Mouse (Mus musculus): ENCODE measurements around the gene Gm47791. TPM values are rescaled to one million over a fixed set of nuclear protein-coding genes. Genes with fewer than 3 reads are reported as not detected.

The Gm47791 gene
- polyA plus RNA-seq, 1 experiment from 2014 or later: not detected

DNA sequence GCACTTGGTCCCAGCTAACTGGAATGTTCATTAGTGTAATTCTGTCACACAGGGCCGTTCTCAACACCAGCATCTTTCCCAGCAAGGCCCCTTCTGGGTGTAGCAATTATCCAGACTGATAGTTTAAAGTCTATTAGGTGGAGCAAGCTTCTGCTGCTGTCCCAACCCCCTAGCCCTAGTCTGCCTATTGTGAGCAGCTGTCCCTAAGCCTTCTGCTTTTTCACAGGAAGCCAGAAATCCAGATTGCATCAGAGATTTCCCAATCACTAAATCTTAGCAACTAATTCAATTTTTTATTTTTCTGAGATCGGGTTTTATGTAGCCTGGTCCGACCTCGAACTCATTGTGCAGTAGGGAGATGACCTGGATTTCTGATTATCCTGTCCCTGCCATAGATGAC is 27.9 kb upstream of the Gm47791 start:
- no peak overlapping the region for H3K9ac ChIP-seq
- H3K27me3 ChIP-seq (replicated peaks): no peaks in the 10 kb centered on the region
- 78% methylated on average over 4 of the region's 4 CpGs for WGBS
- 0 out of 2 replicates have a peak, but pooled peaks cover 4% of the 10 kb centered on the region for H3K4me1 ChIP-seq
- H3K27ac ChIP-seq: no peak overlapping the region
- no peak overlapping the region for H3K4me2 ChIP-seq (replicated peaks)
- no peaks in the 10 kb centered on the region for H3K36me3 ChIP-seq
- no peaks in the 10 kb centered on the region for H3K9me3 ChIP-seq
- H3K4me3 ChIP-seq: no peak overlapping the region
- no peak for ATAC-seq (ENCODE audit: low FRiP score, low read depth)

DNA sequence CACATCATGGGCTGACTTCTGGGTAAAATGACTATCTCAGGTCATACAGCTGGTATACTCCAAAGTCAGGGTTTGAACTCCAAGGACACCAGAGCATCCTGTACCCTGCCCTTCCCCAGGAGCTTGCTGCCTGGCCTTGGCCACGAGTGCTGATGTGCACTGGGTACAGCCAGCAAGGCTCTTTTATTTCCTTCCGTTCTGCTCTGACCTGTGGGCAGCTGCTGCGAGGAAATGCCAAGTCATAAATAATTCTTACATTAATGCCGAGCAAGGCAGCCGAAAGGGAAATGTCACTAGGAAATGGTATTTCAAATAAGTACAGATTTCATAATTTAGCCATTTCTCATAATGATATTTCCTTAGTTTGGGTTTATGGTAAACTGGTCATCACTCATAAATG is 27.3 kb upstream of the Gm47791 start:
- no peak for ATAC-seq (ENCODE audit: low FRiP score, low read depth)

DNA sequence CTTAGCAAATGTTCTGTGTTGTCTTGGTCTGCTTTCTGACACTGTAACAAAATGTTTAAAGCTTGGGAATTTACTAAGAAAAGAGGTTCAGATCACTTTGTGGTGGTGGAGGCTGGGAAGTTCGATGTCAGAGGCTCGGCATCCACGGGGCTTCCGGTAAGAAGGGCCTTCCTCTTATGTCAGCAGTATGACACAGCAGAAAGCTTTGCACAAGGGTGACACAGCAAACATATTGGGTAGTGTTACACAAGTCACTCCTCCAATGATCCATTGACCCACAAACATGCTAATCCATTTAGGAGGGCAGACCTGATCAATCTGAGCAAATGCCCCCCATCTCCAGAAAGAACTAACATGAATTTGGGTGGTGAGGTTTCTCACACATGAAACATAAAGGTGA is 26.0 kb upstream of the Gm47791 start:
- no peaks in the 10 kb centered on the region for H3K36me3 ChIP-seq
- no peak overlapping the region for H3K4me3 ChIP-seq
- WGBS: 93% methylated on average over 4 of the region's 4 CpGs
- H3K4me1 ChIP-seq: 0 out of 2 replicates have a peak, but pooled peaks cover 4% of the 10 kb centered on the region
- H3K9ac ChIP-seq: no peak overlapping the region
- H3K4me2 ChIP-seq (replicated peaks): no peak overlapping the region
- no peaks in the 10 kb centered on the region for H3K9me3 ChIP-seq
- no peak overlapping the region for H3K27ac ChIP-seq
- no peaks in the 10 kb centered on the region for H3K27me3 ChIP-seq (replicated peaks)
- no peak for ATAC-seq (ENCODE audit: low FRiP score, low read depth)

More for the DNA sequence above, 27.3 kb upstream of the Gm47791 start:
- Histone ChIP-seq H3K9ac (no peak overlapping the region), H3K9me3 (no peaks in the 10 kb centered on the region), H3K27me3 (replicated peaks) (no peaks in the 10 kb centered on the region), H3K4me1 (0 out of 2 replicates have a peak, but pooled peaks cover 4% of the 10 kb centered on the region), H3K36me3 (no peaks in the 10 kb centered on the region), H3K4me2 (replicated peaks) (no peak overlapping the region), H3K4me3 (no peak overlapping the region), H3K27ac (no peak overlapping the region)
- 49% methylated on average over 5 of the region's 5 CpGs for WGBS

DNA sequence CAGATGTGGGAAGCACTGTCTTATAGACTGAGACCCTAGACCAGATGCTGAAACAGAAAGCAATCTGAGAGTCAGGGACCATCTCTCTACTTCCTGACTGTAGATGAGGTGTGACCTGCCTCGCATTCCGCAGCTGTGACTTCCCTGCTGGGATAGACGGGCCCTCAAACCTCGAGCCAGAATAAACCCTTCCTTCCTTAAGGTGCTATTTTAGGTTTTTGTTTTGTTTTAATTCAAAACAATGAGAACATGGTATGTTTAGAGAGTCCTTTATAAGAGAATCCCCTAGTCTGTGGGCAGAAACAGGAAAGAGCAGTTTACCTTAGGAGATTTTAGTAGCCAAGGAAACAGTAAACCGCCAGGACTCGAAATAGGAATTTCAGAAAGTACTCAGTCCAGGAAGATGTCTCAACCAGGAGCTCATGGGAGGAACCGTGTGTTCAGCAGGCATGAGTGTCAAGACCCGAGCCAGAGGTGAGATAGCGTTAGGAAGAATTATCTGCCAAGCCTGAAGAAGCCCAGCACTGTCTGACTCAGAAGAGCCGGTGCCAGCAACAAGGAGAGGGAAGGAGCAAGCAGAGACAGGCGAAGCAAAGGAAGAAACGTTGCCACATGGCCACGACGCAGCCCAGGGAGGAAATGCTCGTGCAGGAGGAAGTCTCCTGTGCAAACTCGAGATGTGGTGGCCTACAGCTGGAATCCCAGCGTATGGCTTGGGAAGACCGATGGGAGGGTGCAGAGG is 24.8 kb upstream of the Gm47791 start:
- 0 out of 2 replicates have a peak, but pooled peaks cover 4% of the 10 kb centered on the region for H3K4me1 ChIP-seq
- H3K27ac ChIP-seq: no peak overlapping the region
- 80% methylated on average over 18 of the region's 18 CpGs for WGBS
- no peaks in the 10 kb centered on the region for H3K36me3 ChIP-seq
- no peak overlapping the region for H3K4me3 ChIP-seq
- no peak overlapping the region for H3K4me2 ChIP-seq (replicated peaks)
- no peak for ATAC-seq (ENCODE audit: low FRiP score, low read depth)
- H3K27me3 ChIP-seq (replicated peaks): no peaks in the 10 kb centered on the region
- no peak overlapping the region for H3K9ac ChIP-seq
- no peaks in the 10 kb centered on the region for H3K9me3 ChIP-seq

DNA sequence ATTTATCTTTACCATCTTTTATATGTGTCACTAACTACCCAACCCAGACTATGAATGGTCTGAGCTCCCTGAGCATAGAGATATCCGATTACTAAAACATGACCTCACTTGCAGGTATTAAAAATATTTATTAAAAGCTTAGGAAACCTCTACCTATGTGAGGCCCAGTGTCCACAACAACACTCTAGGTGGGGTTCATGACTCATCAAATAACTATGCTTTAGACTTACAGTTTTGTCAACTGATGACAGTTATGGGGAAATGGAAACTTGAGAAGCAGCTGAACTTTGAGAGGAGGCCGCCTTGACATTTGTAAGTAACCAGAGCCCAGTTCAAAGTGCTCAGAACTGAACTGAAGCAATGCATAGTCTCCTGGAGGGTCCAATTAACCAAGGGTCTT is 24.2 kb upstream of the Gm47791 start:
- no peak overlapping the region for H3K9ac ChIP-seq
- no peaks in the 10 kb centered on the region for H3K9me3 ChIP-seq
- 0 out of 2 replicates have a peak, but pooled peaks cover 4% of the 10 kb centered on the region for H3K4me1 ChIP-seq
- no peaks in the 10 kb centered on the region for H3K36me3 ChIP-seq
- H3K4me3 ChIP-seq: no peak overlapping the region
- no peak overlapping the region for H3K4me2 ChIP-seq (replicated peaks)
- 87% methylated on average over 2 of the region's 2 CpGs for WGBS
- ATAC-seq (ENCODE audit: low FRiP score, low read depth): no peak
- no peaks in the 10 kb centered on the region for H3K27me3 ChIP-seq (replicated peaks)
- H3K27ac ChIP-seq: no peak overlapping the region

DNA sequence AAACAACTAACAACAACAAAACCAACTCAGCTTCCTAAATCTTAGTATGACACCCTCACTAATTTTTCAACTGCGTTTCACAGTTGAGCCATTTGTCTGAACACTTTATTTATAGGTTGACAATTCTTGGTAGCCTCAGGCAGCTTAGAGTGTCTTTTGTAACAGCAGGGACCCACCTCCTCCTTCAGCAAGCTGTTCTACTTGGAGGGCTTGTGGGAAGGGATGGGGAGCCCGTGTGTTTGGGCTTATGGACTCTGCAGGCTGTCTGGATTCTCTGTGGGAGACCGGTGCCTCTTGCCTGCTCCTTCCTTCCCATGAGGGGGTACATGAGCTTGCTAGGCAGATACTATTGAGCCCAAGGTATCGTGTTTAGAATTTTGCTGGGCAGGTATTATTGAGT is 22.9 kb upstream of the Gm47791 start:
- 45% methylated on average over 4 of the region's 4 CpGs for WGBS
- H3K36me3 ChIP-seq: no peaks in the 10 kb centered on the region

DNA sequence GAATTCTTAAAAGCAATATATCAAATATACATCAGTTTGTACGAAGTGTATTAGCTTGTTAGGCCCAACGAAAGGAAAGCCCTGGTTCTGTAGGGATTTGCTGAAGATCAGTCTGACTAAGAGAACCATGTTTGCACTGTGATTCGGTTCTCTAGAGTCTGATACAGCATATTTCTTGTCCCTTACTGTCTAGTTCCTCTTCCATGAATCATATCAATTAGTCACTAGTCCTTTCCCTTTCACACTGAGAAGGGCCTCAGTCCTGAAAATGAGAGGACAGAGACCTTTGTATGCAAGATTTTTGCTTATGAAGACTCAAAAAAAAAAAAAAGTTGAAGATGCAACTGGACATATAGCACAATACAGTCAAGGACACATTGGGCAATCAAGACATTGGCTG is 22.1 kb upstream of the Gm47791 start:
- H3K4me1 ChIP-seq: 0 out of 2 replicates have a peak, but pooled peaks cover 4% of the 10 kb centered on the region
- no peaks in the 10 kb centered on the region for H3K36me3 ChIP-seq
- H3K27me3 ChIP-seq (replicated peaks): no peaks in the 10 kb centered on the region
- H3K4me3 ChIP-seq: no peak overlapping the region
- H3K27ac ChIP-seq: no peak overlapping the region
- H3K9me3 ChIP-seq: no peaks in the 10 kb centered on the region
- WGBS: 87% methylated on average over 3 of the region's 3 CpGs
- H3K9ac ChIP-seq: no peak overlapping the region
- ATAC-seq (ENCODE audit: low FRiP score, low read depth): no peak
- H3K4me2 ChIP-seq (replicated peaks): no peak overlapping the region

More for the DNA sequence above, 22.9 kb upstream of the Gm47791 start:
- Histone ChIP-seq H3K4me1 (0 out of 2 replicates have a peak, but pooled peaks cover 4% of the 10 kb centered on the region), H3K9ac (no peak overlapping the region), H3K4me2 (replicated peaks) (no peak overlapping the region), H3K27ac (no peak overlapping the region), H3K4me3 (no peak overlapping the region), H3K9me3 (no peaks in the 10 kb centered on the region), H3K27me3 (replicated peaks) (no peaks in the 10 kb centered on the region)
- ATAC-seq (ENCODE audit: low FRiP score, low read depth): no peak

DNA sequence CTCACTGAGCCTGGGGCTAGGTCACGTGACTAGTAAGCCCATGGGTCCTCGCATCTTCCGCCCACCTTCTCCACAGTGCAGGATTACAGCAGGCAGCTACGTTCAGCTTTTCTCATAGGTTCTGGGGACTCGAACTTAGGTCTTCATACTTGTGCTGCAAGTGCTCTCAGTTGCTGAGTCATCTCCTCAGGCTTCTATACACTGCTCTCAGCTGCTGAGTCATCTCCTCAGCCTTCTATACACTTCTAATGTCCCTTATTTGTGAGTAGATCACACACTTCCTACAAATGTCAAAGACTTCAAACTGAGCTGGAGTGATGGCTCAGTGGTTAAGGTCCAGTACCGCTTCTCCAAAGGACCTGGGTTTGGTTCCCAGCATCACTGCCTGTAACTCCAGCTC is 21.2 kb upstream of the Gm47791 start:
- no peaks in the 10 kb centered on the region for H3K9me3 ChIP-seq
- H3K27ac ChIP-seq: no peak overlapping the region
- H3K4me1 ChIP-seq: 0 out of 2 replicates have a peak, but pooled peaks cover 4% of the 10 kb centered on the region
- no peaks in the 10 kb centered on the region for H3K27me3 ChIP-seq (replicated peaks)
- no peak overlapping the region for H3K9ac ChIP-seq
- no peak overlapping the region for H3K4me3 ChIP-seq
- no peaks in the 10 kb centered on the region for H3K36me3 ChIP-seq
- ATAC-seq (ENCODE audit: low FRiP score, low read depth): no peak
- WGBS: 92% methylated on average over 6 of the region's 6 CpGs
- H3K4me2 ChIP-seq (replicated peaks): no peak overlapping the region

DNA sequence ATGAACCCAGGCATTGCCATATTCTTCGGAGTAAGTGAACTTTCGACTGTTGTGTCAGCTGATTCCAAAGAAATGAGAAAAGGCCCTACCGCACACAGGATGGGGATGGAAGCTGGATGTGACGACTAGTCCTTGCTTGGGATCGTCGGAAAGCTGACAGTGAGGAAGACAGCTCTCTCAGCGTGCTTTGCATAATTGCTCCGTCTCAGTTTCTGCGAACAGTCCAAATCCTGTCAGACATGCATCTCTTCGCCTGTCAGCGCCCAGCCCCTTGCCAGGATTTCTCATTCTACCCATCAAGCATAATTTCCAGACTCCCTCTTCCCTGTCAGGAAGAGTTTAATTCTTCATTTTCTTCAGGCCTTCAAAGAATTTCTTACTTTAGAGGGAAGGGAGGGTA is 20.1 kb upstream of the Gm47791 start:
- Histone ChIP-seq H3K9me3 (no peaks in the 10 kb centered on the region), H3K36me3 (no peaks in the 10 kb centered on the region), H3K27me3 (replicated peaks) (no peaks in the 10 kb centered on the region), H3K27ac (no peak overlapping the region), H3K4me1 (0 out of 2 replicates have a peak, but pooled peaks cover 4% of the 10 kb centered on the region), H3K9ac (no peak overlapping the region), H3K4me2 (replicated peaks) (no peak overlapping the region), H3K4me3 (no peak overlapping the region)
- WGBS: 89% methylated on average over 11 of the region's 11 CpGs
- ATAC-seq (ENCODE audit: low FRiP score, low read depth): no peak

DNA sequence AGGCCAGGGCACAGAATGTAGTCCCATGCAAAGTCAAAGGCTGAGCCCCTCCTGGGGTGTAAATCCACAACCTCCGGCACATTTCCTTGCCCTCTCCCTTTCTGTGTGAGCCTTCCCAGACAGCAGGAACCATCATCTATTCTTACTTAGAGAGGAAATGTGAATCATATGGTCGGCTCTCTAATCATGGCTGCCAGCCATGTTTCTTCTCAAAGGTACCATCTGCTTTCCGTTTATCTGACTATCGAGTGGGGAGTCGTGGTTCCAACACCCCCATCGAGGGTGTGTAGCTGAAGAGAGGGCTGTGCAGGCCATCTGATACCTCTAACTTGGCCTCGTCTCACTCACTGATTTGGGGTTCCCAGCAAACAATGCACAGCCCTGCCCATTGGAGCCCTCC is 17.0 kb upstream of the Gm47791 start:
- no peaks in the 10 kb centered on the region for H3K9me3 ChIP-seq
- no peak overlapping the region for H3K4me3 ChIP-seq
- H3K36me3 ChIP-seq: no peaks in the 10 kb centered on the region
- 75% methylated on average over 7 of the region's 7 CpGs for WGBS
- H3K4me2 ChIP-seq (replicated peaks): no peak overlapping the region
- H3K27me3 ChIP-seq (replicated peaks): no peaks in the 10 kb centered on the region
- no peak overlapping the region for H3K27ac ChIP-seq
- no peak overlapping the region for H3K9ac ChIP-seq
- H3K4me1 ChIP-seq: no peaks in the 10 kb centered on the region
- ATAC-seq (ENCODE audit: low FRiP score, low read depth): no peak

DNA sequence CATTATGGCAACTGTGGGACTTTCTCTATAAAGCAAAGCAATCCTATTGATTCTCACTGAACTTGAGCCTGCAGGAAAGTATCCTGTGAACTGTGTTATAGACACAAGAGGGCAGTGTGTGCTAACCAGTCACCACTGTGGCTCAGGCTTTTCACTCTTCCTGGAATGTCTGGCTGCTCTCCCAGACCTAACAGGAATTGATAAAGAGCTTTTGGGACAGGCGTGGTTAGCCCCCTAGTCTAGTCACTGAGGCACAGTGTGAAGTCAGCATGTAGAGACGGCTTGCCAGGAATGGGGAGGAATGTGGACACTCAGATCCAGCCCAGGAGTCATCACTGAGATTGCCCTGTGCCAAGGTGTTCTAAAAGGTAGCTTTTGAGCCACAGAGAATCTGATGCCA is 16.4 kb upstream of the Gm47791 start:
- no peaks in the 10 kb centered on the region for H3K9me3 ChIP-seq
- H3K27me3 ChIP-seq (replicated peaks): no peaks in the 10 kb centered on the region
- peak; percentile 87 for ATAC-seq (ENCODE audit: low FRiP score, low read depth)
- WGBS: 6% methylated on average over 2 of the region's 2 CpGs
- no peaks in the 10 kb centered on the region for H3K36me3 ChIP-seq
- no peaks in the 10 kb centered on the region for H3K4me1 ChIP-seq
- H3K9ac ChIP-seq: no peak overlapping the region
- no peak overlapping the region for H3K27ac ChIP-seq
- no peak overlapping the region for H3K4me2 ChIP-seq (replicated peaks)
- no peak overlapping the region for H3K4me3 ChIP-seq

DNA sequence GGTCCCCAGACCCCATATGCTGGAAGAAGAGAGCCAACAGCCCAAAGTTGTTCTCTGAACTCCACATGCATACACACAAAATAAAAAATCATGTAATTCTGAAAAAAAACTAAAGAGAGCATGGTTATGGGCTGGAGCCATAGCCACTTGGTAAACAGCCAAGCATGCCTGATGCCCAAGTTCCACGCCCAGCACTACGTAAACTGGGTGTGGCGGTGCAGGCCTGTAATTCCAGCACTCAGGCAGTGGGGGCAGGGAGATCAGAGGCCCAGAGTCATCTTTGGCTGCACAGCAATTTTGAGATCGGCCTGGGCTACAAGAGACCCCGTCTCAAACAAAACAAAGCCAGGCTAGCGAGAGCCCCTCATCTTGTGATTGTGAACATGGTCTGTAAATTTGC is 14.5 kb upstream of the Gm47791 start:
- no peak for ATAC-seq (ENCODE audit: low FRiP score, low read depth)
- Histone ChIP-seq H3K4me1 (no peaks in the 10 kb centered on the region), H3K9ac (no peak overlapping the region), H3K9me3 (no peaks in the 10 kb centered on the region), H3K4me3 (no peak overlapping the region), H3K36me3 (no peaks in the 10 kb centered on the region), H3K4me2 (replicated peaks) (no peak overlapping the region), H3K27ac (no peak overlapping the region), H3K27me3 (replicated peaks) (no peaks in the 10 kb centered on the region)
- 72% methylated on average over 6 of the region's 6 CpGs for WGBS

DNA sequence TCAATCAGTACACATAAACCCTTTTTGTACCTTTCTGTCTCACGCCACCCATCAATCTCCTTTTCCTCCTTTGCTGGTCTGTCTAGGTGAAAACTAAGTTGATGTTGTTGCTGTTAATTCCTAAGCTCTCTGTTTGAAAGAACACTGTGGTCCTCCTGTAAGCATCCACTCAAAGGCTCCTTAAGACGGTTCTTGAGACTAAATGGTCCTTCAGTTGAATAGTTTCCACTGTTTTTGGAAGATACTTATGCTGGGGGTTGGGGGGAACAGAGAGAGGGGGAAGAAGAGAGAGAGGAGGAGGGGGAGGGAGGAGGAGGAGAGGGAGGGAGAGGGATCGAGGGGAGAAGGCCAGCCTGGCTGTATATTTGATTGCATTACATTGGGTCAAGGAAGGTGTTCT is 12.5 kb upstream of the Gm47791 start:
- ATAC-seq (ENCODE audit: low FRiP score, low read depth): no peak
- Histone ChIP-seq H3K9ac (no peak overlapping the region), H3K36me3 (no peaks in the 10 kb centered on the region), H3K4me1 (no peaks in the 10 kb centered on the region), H3K9me3 (no peaks in the 10 kb centered on the region), H3K27me3 (replicated peaks) (no peaks in the 10 kb centered on the region), H3K4me2 (replicated peaks) (no peak overlapping the region), H3K4me3 (no peak overlapping the region), H3K27ac (no peak overlapping the region)
- WGBS: 75% methylated on average over 3 of the region's 3 CpGs

All from neural tube, embryonic 12.5 days (tissue).